Mouse (Mus musculus) liver, embryonic 13.5 days (tissue): Measurements from ENCODE around the gene Klf11. TPM values are rescaled to one million over a fixed set of nuclear protein-coding genes. Genes with fewer than 3 reads are reported as not detected.

Source experiments
- polyA plus RNA-seq: library from polyadenylated mRNA; unstranded; fragments of >200 nt; fragmentation: Nextera tagmentation; extraction: Ambion mirVana; gene quantifications from 2 replicates; pipeline ENCODE4 v1.2.1, GENCODE M21; 2015

Klf11 gene
- polyA plus RNA-seq, 1 experiment from 2014 or later = 7.0 TPM

Other genes starting within 250 kb of the Klf11 start
- 11.8 and 14.5 TPM in 2 replicates for gene Taf1b, start 152.9 kb upstream of the Klf11 start, polyA plus RNA-seq
- gene Grhl1, start 79.0 kb upstream of the Klf11 start, polyA plus RNA-seq = 0.54 and 0.60 TPM in 2 replicates
- gene Cys1, start 30.5 kb downstream of the Klf11 start, polyA plus RNA-seq = 0.38 and 0.50 TPM in 2 replicates
- gene Rrm2, start 57.0 kb downstream of the Klf11 start, polyA plus RNA-seq = 586 and 708 TPM in 2 replicates
- gene Mboat2, start 179.6 kb downstream of the Klf11 start, polyA plus RNA-seq = 5.3 and 5.9 TPM in 2 replicates